Mouse (Mus musculus): ENCODE measurements around the gene Ccn2. TPM values are rescaled to one million over a fixed set of nuclear protein-coding genes. Genes with fewer than 3 reads are reported as not detected.
"Not testable (repeated sequence)": the region's sequence is repeated elsewhere in the genome, so short reads cannot be mapped to it uniquely, and the experiment has no call there.

Ccn2 gene
- polyA plus RNA-seq, 1 experiment = 199 TPM

DNA sequence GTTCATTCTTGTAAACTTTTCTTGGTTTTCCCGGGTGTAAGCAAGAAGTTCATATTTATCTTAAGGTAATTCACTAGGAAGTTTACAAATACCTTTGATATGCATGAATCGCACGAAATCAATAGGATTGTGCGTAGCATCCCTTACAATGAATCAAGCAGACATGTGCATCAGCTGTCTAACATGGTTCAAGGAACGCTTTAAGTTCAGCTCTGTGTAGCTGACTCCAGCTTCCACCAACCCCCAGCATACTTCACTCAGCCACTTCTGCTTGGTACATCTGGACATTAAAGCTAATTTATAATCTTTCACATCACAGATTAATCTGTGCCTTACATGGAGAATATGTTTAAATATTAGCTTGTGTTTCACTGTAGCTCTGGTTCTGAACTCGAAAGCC is 3.5 kb downstream of the Ccn2 start:
- no peak for DNase-seq
- no peaks in the 10 kb centered on the region for H3K4me1 ChIP-seq (ENCODE audit: control insufficient read depth, insufficient read depth, low read length)
- WGBS = 83% methylated on average over 6 of the region's 6 CpGs
- H3K4me3 ChIP-seq (replicated peaks; ENCODE audit: extremely low read depth, low read depth, low read length) = no peak overlapping the region
- TF ChIP-seq POLR2A (IDR thresholded peaks at IDR 0.05; ENCODE audit: borderline replicate concordance, extremely low read depth, low read depth, low read length) (no peak), CTCF (IDR thresholded peaks at IDR 0.05; ENCODE audit: insufficient read depth, low read length) (no peak)

DNA sequence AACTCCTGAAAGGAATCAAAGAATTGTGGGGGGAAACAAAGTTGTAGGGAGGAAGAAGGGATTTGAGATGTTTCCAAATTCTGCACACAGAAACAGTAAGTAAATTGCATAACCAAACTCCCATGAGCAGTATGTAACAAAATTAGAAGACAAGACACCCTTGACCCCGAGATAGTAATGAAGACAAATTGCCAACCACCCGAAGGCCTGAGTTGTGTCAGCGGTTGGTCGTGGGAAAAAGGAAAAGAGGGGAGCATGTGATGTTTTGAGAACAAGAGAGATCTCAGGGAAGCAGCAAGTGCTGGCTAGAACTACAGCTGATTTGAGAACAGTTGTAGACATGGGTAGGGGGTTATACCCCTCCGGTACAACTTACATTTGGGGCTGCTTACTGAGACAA is 4.6 kb downstream of the Ccn2 start:
- Histone ChIP-seq H3K4me1 (ENCODE audit: control insufficient read depth, insufficient read depth, low read length) (no peaks in the 10 kb centered on the region), H3K4me3 (replicated peaks; ENCODE audit: extremely low read depth, low read depth, low read length) (no peak overlapping the region)
- 55% methylated on average over 5 of the region's 5 CpGs for whole genome bisulfite sequencing
- TF ChIP-seq POLR2A (IDR thresholded peaks at IDR 0.05; ENCODE audit: borderline replicate concordance, extremely low read depth, low read depth, low read length) = no peak
- no peak for TF ChIP-seq CTCF (IDR thresholded peaks at IDR 0.05; ENCODE audit: insufficient read depth, low read length)
- DNase-seq = no peak

DNA sequence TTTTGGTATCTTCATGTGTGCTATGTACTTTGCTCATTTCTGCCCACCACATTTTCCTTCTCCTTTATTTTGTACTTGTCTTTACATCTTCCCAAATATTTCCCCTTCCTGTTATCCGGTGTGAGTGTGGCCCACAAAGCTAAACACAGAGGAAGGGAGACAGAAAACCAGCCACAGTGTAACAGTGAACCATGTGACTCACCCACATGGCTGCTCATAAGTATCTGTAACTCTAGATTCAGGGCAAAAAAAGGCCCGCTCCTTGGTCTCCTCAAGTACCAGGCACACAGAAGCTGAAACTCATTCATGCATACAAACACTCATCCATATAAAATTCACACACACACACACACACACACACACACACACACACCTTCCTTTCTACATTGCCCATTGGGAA is 7.8 kb downstream of the Ccn2 start:
- WGBS = 63% methylated on average over 2 of the region's 2 CpGs
- Histone ChIP-seq H3K4me1 (ENCODE audit: control insufficient read depth, insufficient read depth, low read length) (no peaks in the 10 kb centered on the region), H3K4me3 (replicated peaks; ENCODE audit: extremely low read depth, low read depth, low read length) (no peak overlapping the region)
- TF ChIP-seq CTCF (IDR thresholded peaks at IDR 0.05; ENCODE audit: insufficient read depth, low read length) = no peak
- TF ChIP-seq POLR2A (IDR thresholded peaks at IDR 0.05; ENCODE audit: borderline replicate concordance, extremely low read depth, low read depth, low read length) = no peak
- no peak for DNase-seq

DNA sequence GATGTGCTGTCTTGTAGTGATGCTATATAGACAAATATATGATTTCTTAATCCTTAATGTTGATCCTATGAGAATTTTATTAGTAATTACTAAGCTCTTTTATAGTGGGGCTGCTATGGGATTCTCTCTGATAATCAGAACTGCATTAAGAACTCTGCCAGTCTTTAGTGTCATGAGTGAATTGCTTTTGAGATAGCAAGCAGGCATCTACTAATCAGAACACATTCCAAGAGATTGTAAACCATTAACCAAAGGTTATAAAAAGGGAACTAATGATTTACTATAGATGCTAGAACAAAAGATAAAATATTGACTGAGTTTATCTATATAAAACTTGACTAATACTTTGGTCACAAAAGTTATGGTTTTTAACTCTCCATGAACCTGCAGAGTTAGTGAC is 8.5 kb downstream of the Ccn2 start:
- no peak for DNase-seq
- Histone ChIP-seq H3K4me1 (ENCODE audit: control insufficient read depth, insufficient read depth, low read length) (no peaks in the 10 kb centered on the region), H3K4me3 (replicated peaks; ENCODE audit: extremely low read depth, low read depth, low read length) (no peak overlapping the region)
- TF ChIP-seq CTCF (IDR thresholded peaks at IDR 0.05; ENCODE audit: insufficient read depth, low read length) (no peak), POLR2A (IDR thresholded peaks at IDR 0.05; ENCODE audit: borderline replicate concordance, extremely low read depth, low read depth, low read length) (no peak)

DNA sequence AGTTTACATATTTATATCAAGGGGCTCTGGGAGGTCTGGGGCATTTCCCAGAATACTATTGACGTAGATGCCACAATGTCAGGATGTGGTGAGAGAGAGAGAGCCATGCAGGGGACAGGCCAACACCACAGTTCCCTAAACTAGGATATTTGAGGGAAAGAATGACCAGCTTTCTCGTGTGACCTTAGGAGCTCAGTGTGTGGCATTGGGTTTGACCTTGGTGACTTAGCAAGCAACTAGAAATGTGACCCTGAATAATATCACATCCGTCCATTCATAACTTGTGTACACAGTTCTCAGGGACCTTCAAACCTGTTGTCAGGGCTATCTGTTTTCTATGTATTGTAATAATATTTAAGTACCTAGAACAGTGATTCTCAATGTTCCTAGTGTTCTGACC is 13.9 kb downstream of the Ccn2 start:
- no peak for TF ChIP-seq CTCF (IDR thresholded peaks at IDR 0.05; ENCODE audit: insufficient read depth, low read length)
- no peak for TF ChIP-seq POLR2A (IDR thresholded peaks at IDR 0.05; ENCODE audit: borderline replicate concordance, extremely low read depth, low read depth, low read length)
- WGBS = 78% methylated on average over 3 of the region's 3 CpGs
- no peak for DNase-seq
- Histone ChIP-seq H3K4me3 (replicated peaks; ENCODE audit: extremely low read depth, low read depth, low read length) (no peak overlapping the region), H3K4me1 (ENCODE audit: control insufficient read depth, insufficient read depth, low read length) (no peaks in the 10 kb centered on the region)

DNA sequence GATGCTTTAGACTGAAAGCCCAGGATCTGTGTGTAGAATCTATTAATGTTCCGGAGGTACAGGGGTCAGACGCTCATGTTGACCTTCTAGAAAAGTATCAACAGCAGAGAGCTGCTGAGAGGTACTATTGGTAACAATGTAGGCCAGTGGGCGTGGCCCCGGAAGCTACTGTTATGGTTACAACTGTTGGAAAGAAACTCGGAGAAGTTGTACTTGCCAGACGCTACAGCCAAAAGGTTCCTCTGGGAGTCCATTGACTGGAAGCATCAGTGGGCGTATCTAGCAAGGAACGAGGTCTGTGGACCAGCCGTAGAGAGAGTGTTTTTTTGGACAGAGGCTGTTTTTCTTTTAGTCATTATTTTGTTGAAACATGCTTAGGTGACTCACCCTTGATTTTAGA is 14.5 kb downstream of the Ccn2 start:
- TF ChIP-seq CTCF (IDR thresholded peaks at IDR 0.05; ENCODE audit: insufficient read depth, low read length) (no peak), POLR2A (IDR thresholded peaks at IDR 0.05; ENCODE audit: borderline replicate concordance, extremely low read depth, low read depth, low read length) (no peak)
- DNase-seq = no peak
- H3K4me1 ChIP-seq (ENCODE audit: control insufficient read depth, insufficient read depth, low read length) = no peaks in the 10 kb centered on the region
- 69% methylated on average over 9 of the region's 9 CpGs for whole genome bisulfite sequencing
- no peak overlapping the region for H3K4me3 ChIP-seq (replicated peaks; ENCODE audit: extremely low read depth, low read depth, low read length)

DNA sequence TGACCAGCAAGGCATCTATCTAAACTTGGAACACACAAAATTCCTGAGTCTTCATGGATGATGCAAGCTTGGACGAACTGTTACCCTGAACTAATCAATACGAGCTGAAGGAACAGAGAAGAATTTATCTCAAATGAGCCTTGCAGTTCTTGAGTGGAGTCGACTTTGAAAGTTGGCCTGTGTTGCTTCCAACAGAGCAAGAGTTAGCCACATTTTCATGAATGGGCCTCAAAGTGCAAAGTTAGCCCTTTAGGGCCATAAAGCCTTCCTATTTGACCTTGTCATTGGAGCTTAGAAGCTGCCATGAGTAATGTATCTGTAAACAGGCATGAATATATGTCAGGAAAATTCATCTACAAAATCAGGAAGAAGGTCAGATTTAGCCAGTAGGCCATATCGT is 19.5 kb downstream of the Ccn2 start:
- H3K4me1 ChIP-seq (ENCODE audit: control insufficient read depth, insufficient read depth, low read length) = no peaks in the 10 kb centered on the region
- WGBS = 86% methylated on average over 4 of the region's 4 CpGs
- DNase-seq = no peak
- no peak overlapping the region for H3K4me3 ChIP-seq (replicated peaks; ENCODE audit: extremely low read depth, low read depth, low read length)
- TF ChIP-seq CTCF (IDR thresholded peaks at IDR 0.05; ENCODE audit: insufficient read depth, low read length) (no peak), POLR2A (IDR thresholded peaks at IDR 0.05; ENCODE audit: borderline replicate concordance, extremely low read depth, low read depth, low read length) (no peak)

DNA sequence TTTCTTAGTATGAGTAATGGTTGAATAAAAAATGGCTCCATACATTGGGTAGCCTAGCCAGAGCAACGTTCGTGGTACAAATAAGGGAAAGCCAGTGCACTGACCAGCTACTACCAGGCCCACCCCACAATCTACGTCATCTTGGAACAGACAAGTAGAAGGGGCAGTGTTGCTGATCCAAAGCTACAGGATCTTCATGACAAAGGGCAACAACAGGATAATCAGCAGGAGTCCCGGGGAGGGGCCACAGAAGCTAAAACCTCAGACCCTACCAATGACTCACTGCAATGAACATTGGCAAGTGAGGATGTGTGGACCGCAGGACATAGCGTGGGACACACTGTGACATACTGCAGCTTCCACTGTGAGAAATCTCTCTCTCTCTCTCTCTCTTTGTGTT is 20.6 kb downstream of the Ccn2 start:
- no peaks in the 10 kb centered on the region for H3K4me1 ChIP-seq (ENCODE audit: control insufficient read depth, insufficient read depth, low read length)
- no peak overlapping the region for H3K4me3 ChIP-seq (replicated peaks; ENCODE audit: extremely low read depth, low read depth, low read length)
- no peak for DNase-seq
- no peak for TF ChIP-seq POLR2A (IDR thresholded peaks at IDR 0.05; ENCODE audit: borderline replicate concordance, extremely low read depth, low read depth, low read length)
- TF ChIP-seq CTCF (IDR thresholded peaks at IDR 0.05; ENCODE audit: insufficient read depth, low read length) = no peak
- 93% methylated on average over 6 of the region's 6 CpGs for WGBS

DNA sequence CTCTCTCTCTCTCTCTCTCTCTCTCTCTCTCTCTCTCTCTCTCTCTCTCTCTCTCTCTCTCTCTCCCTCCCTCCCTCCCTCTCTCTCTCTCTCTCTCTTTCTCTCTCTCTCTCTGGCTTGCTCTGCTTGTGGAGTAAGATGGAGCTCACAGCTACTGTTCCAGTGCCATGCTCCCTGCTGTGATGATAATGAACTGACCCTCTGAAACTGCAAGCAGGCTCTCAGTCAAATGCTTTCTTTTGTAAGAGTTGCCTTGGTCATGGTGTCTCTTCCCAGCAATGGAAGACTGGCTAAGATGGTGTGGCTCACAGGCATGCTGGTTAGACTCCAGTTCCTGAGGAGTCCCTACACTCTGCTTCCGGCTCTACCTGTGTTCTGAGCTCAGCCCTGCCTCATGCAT is 21.3 kb downstream of the Ccn2 start:
- WGBS = 100% methylated on average over 1 of the region's 1 CpGs
- not testable (repeated sequence) for H3K4me3 ChIP-seq (replicated peaks; ENCODE audit: extremely low read depth, low read depth, low read length); H3K4me1 ChIP-seq (ENCODE audit: control insufficient read depth, insufficient read depth, low read length); DNase-seq

DNA sequence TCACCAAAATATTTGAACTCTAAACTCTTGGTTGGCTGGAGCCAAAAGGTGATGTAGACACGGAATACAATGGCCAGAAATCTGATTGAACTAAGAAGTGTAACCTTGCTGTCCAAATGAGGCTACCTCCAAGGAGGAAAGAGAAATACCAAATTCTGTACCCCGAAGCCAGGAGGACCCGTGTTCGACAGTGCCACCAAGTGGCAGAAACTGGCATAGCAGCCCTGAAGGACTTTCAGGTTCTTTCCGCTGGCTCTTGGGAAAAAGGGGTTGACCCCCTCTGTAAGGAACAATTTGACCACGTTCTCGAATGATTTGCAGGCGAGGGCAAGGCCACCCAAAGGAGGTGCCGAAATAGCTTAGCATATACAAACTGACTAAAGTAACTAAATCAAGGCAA is 26.3 kb downstream of the Ccn2 start:
- WGBS = 20% methylated on average over 9 of the region's 9 CpGs
- TF ChIP-seq CTCF (IDR thresholded peaks at IDR 0.05; ENCODE audit: insufficient read depth, low read length) (peak; percentile 94), POLR2A (IDR thresholded peaks at IDR 0.05; ENCODE audit: borderline replicate concordance, extremely low read depth, low read depth, low read length) (no peak)
- no peaks in the 10 kb centered on the region for H3K4me1 ChIP-seq (ENCODE audit: control insufficient read depth, insufficient read depth, low read length)
- DNase-seq = peak; percentile 71
- no peak overlapping the region for H3K4me3 ChIP-seq (replicated peaks; ENCODE audit: extremely low read depth, low read depth, low read length)

DNA sequence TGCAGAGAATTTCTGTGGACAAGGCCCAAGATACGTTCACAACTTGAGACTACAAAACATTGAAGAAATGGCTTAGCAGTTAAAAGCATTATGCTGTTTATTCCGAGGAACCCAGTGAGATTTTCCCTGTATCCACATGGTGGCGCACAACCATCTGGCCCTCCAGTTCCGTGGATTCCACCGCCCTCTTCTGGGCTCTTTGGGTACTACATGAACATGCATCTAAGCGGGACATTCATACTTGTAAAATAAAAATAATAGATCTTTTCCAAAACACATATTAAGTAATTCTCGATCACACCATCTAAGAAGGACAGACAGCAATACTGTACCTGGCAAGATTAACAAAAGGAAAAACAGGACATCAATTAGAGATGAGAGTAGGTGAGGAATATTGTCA is 27.3 kb downstream of the Ccn2 start:
- WGBS = 22% methylated on average over 7 of the region's 7 CpGs
- TF ChIP-seq POLR2A (IDR thresholded peaks at IDR 0.05; ENCODE audit: borderline replicate concordance, extremely low read depth, low read depth, low read length) (no peak), CTCF (IDR thresholded peaks at IDR 0.05; ENCODE audit: insufficient read depth, low read length) (peak; percentile 99)
- no peaks in the 10 kb centered on the region for H3K4me1 ChIP-seq (ENCODE audit: control insufficient read depth, insufficient read depth, low read length)
- H3K4me3 ChIP-seq (replicated peaks; ENCODE audit: extremely low read depth, low read depth, low read length) = no peak overlapping the region
- DNase-seq = peak; percentile 82

Data from lung, adult 2 months (tissue).